Mouse (Mus musculus) adrenal gland, adult 8-10 months (tissue): ENCODE data around the gene Ntng1. TPM values are rescaled to one million over a fixed set of nuclear protein-coding genes. Genes with fewer than 3 reads are reported as not detected.
"Not testable (repeated sequence)": the region's sequence is repeated elsewhere in the genome, so short reads cannot be mapped to it uniquely, and the experiment has no call there.

Experiments used
- DNase-seq: peaks from one replicate; pipeline ENCODE4 v3.0.0; 2022
- total RNA-seq, 4 experiments: library from RNA; stranded (reverse); gene quantifications; 2 replicates each; pipeline ENCODE4 v1.2.4; 2022

Gene Ntng1
- total RNA-seq, 4 experiments from 2014 or later = 2.5 to 4.9 (median 3.4) TPM

GRCm38 (mm10) chr3:109775200-109775599 lies 368.6 kb downstream of the Ntng1 start:
- DNase-seq = no peak

- no peak for DNase-seq
These were observed 371.7 kb downstream of the Ntng1 start for GRCm38 (mm10) chr3:109772120-109772519.

GRCm38 (mm10) chr3:109766939-109767338 lies 376.9 kb downstream of the Ntng1 start:
- DNase-seq = no peak

- DNase-seq = no peak
These were observed 378.2 kb downstream of the Ntng1 start for GRCm38 (mm10) chr3:109765608-109766007.

GRCm38 (mm10) chr3:109765141-109765540 lies 378.7 kb downstream of the Ntng1 start:
- DNase-seq = no peak

- DNase-seq = no peak
These were observed 387.4 kb downstream of the Ntng1 start for GRCm38 (mm10) chr3:109756426-109756825.

- DNase-seq = not testable (repeated sequence)
These were observed 396.2 kb downstream of the Ntng1 start for GRCm38 (mm10) chr3:109747593-109747992.

- no peak for DNase-seq
These were observed 403.2 kb downstream of the Ntng1 start for GRCm38 (mm10) chr3:109740466-109741102.

- DNase-seq = no peak
These were observed 411.3 kb downstream of the Ntng1 start for GRCm38 (mm10) chr3:109732327-109733182.

- no peak for DNase-seq
These were observed 412.1 kb downstream of the Ntng1 start for GRCm38 (mm10) chr3:109731592-109732230.

Other genes with a start within 250 kb of the Ntng1 start
- gene Prmt6, start 107.0 kb upstream of the Ntng1 start, total RNA-seq = 10 to 100 TPM; 11.3 to 13.0 (median 12.6) TPM